Mouse (Mus musculus) embryonic facial prominence, embryonic 12.5 days (tissue): ENCODE data around the gene Kif17. TPM values are rescaled to one million over a fixed set of nuclear protein-coding genes. Genes with fewer than 3 reads are reported as not detected.

ENCODE experiments used
- ATAC-seq: fragments of 200-750 bp; cut with Nextera tagmentation; 2 replicates; pipeline ENCODE4 v1.8.0; 2017; ENCODE audit not compliant: insufficient number of reproducible peaks, insufficient read depth, low FRiP score, low TSS enrichment
- H3K27ac ChIP-seq: fragments of 300-500 bp; sonication (generic); 2 replicates; pipeline ENCODE4 v1.5.1; 2016; ENCODE audit warnings: mild to moderate bottlenecking
- H3K27me3 ChIP-seq: fragments of 300-500 bp; sonication (generic); 2 replicates; pipeline ENCODE4 v1.6.1; 2016; ENCODE audit warnings: mild to moderate bottlenecking, moderate library complexity
- H3K36me3 ChIP-seq: fragments of 300-500 bp; sonication (generic); 2 replicates; pipeline ENCODE4 v1.6.1; 2016; ENCODE audit warnings: mild to moderate bottlenecking
- H3K4me1 ChIP-seq: fragments of 300-500 bp; sonication (generic); 2 replicates; pipeline ENCODE4 v1.6.1; 2016
- H3K4me2 ChIP-seq: fragments of 300-500 bp; sonication (generic); replicated peaks from 2 replicates; pipeline ENCODE4 v1.6.1; 2016; ENCODE audit warnings: mild to moderate bottlenecking, moderate library complexity
- H3K4me3 ChIP-seq: fragments of 300-500 bp; sonication (generic); 2 replicates; pipeline ENCODE4 v1.5.1; 2016; ENCODE audit warnings: mild to moderate bottlenecking
- H3K9ac ChIP-seq: fragments of 300-500 bp; sonication (generic); 2 replicates; pipeline ENCODE4 v1.6.1; 2016; ENCODE audit warnings: mild to moderate bottlenecking, moderate library complexity
- H3K9me3 ChIP-seq: fragments of 300-500 bp; sonication (generic); 2 replicates; pipeline ENCODE4 v1.6.1; 2016; ENCODE audit warnings: mild to moderate bottlenecking, moderate library complexity
- WGBS: fragments of 180-500 bp; shearing (Covaris S2); methylation state at CpG from one replicate; pipeline ENCODE4 v1.1.7; 2016; 5-methylcytosine and 5-hydroxymethylcytosine counted together
- polyA plus RNA-seq: library from polyadenylated mRNA; unstranded; fragments of >200 nt; fragmentation: Nextera tagmentation; extraction: Ambion mirVana; gene quantifications from 2 replicates; pipeline ENCODE4 v1.2.1, GENCODE M21; 2016

Kif17 gene
- polyA plus RNA-seq, 1 experiment from 2014 or later = 1.3 TPM

- no peaks in the 10 kb centered on the region for H3K27me3 ChIP-seq
- H3K36me3 ChIP-seq = peaks cover 16% of the 10 kb centered on the region
- no peaks in the 10 kb centered on the region for H3K9me3 ChIP-seq
- no peak overlapping the region for H3K27ac ChIP-seq
- no peak overlapping the region for H3K4me3 ChIP-seq
- H3K4me2 ChIP-seq = no peak overlapping the region
- ATAC-seq = no peak
- H3K9ac ChIP-seq = no peak overlapping the region
- peaks cover 14% of the 10 kb centered on the region for H3K4me1 ChIP-seq
- WGBS = 89% methylated on average over 3 of the region's 3 CpGs
Measured at GRCm38 (mm10) chr4:138303011-138303410, 52.8 kb downstream of the Kif17 start.

GRCm38 (mm10) chr4:138303742-138304141 is 53.5 kb downstream of the Kif17 start:
- no peak for ATAC-seq
- H3K9ac ChIP-seq = peak overlapping the region; percentile 76
- no peaks in the 10 kb centered on the region for H3K9me3 ChIP-seq
- H3K27ac ChIP-seq = peak overlapping the region; percentile 75
- H3K4me3 ChIP-seq = peak overlapping the region; percentile 96
- no peaks in the 10 kb centered on the region for H3K27me3 ChIP-seq
- peaks cover 14% of the 10 kb centered on the region for H3K4me1 ChIP-seq
- WGBS = 16% methylated on average over 18 of the region's 18 CpGs
- H3K4me2 ChIP-seq = peak overlapping the region; percentile 90
- H3K36me3 ChIP-seq = peaks cover 23% of the 10 kb centered on the region

GRCm38 (mm10) chr4:138304340-138305104 is 54.3 kb downstream of the Kif17 start, which contains the start of gene Ddost:
Gene Ddost (plus strand): TSS chr4:138304730.
- Histone ChIP-seq H3K9me3 (no peaks in the 10 kb centered on the region), H3K36me3 (peaks cover 31% of the 10 kb centered on the region), H3K4me2 (peak within 1 kb of the TSS; percentile 90), H3K27me3 (no peaks in the 10 kb centered on the region), H3K9ac (peak within 1 kb of the TSS; percentile 90), H3K27ac (peak within 1 kb of the TSS; percentile 77), H3K4me3 (peak within 1 kb of the TSS; percentile 96), H3K4me1 (peaks cover 14% of the 10 kb centered on the region)
- under 1% methylated on average over 64 of the region's 64 CpGs for WGBS
- peak; percentile 99 for ATAC-seq

- Histone ChIP-seq H3K9me3 (no peaks in the 10 kb centered on the region), H3K27me3 (no peaks in the 10 kb centered on the region), H3K4me1 (peaks cover 14% of the 10 kb centered on the region), H3K36me3 (peaks cover 55% of the 10 kb centered on the region), H3K4me2 (no peak overlapping the region), H3K9ac (no peak overlapping the region), H3K4me3 (no peak overlapping the region), H3K27ac (no peak overlapping the region)
- no peak for ATAC-seq
- 92% methylated on average over 3 of the region's 3 CpGs for WGBS
Measured at GRCm38 (mm10) chr4:138307025-138307424, 56.8 kb downstream of the Kif17 start.

DNA sequence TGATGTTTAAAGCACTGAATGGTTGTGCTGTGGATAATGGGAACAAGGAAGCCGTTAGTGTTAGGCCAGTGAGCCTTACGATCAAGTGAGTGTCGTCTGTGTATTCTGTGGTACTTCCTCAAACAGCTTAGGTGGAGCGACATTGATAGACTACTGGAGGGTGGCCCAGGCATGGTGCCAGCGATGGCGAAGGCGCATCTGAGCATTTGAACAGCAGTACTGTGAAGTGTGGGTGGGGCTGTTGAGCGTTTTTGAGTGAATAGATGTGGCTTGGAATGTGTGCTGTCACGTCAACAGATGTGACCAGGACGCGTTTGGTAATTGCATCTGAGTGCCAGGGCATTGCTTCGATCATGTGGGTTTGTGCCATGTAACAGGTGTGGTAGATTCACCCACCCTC is 57.5 kb downstream of the Kif17 start:
- ATAC-seq = no peak
- 94% methylated on average over 12 of the region's 12 CpGs for WGBS
- Histone ChIP-seq H3K4me1 (peaks cover 14% of the 10 kb centered on the region), H3K9ac (no peak overlapping the region), H3K4me2 (no peak overlapping the region), H3K4me3 (no peak overlapping the region), H3K9me3 (no peaks in the 10 kb centered on the region), H3K27me3 (no peaks in the 10 kb centered on the region), H3K27ac (no peak overlapping the region), H3K36me3 (peaks cover 62% of the 10 kb centered on the region)

DNA sequence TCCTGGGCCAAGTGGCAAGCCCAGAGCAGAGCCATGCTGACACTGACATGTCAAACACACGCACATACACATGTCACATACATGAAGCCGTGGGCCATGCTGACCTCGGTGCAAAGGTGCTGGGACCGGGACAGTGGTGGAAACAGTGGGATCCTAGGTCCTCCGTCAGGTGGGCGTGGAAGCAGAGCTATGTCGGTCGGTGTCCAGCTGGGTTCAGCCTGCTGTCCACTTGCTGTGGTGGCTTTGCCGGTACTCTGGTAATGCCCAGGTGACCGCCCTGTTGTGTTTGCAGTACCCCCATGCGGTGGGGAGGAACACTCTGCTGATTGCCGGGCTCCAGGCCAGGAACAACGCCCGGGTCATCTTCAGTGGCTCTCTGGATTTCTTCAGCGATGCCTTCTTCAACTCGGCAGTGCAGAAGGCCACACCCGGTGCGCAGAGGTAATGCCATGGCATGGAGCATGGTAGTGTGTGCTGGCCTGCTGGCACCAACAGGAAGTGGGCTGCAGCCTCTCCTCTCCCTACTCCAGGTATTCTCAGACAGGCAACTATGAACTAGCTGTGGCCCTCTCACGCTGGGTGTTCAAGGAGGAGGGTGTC is 60.2 kb downstream of the Kif17 start:
- H3K9me3 ChIP-seq = no peaks in the 10 kb centered on the region
- peaks cover 6% of the 10 kb centered on the region for H3K4me1 ChIP-seq
- no peak overlapping the region for H3K27ac ChIP-seq
- H3K4me3 ChIP-seq = no peak overlapping the region
- H3K9ac ChIP-seq = no peak overlapping the region
- 93% methylated on average over 19 of the region's 19 CpGs for WGBS
- no peak for ATAC-seq
- no peaks in the 10 kb centered on the region for H3K27me3 ChIP-seq
- no peak overlapping the region for H3K4me2 ChIP-seq
- peaks cover 86% of the 10 kb centered on the region for H3K36me3 ChIP-seq

GRCm38 (mm10) chr4:138311595-138311994 is 61.4 kb downstream of the Kif17 start:
- H3K4me2 ChIP-seq = no peak overlapping the region
- peaks cover 95% of the 10 kb centered on the region for H3K36me3 ChIP-seq
- H3K4me1 ChIP-seq = no peaks in the 10 kb centered on the region
- WGBS = 62% methylated on average over 8 of the region's 8 CpGs
- ATAC-seq = no peak
- H3K4me3 ChIP-seq = no peak overlapping the region
- H3K9me3 ChIP-seq = no peaks in the 10 kb centered on the region
- H3K27ac ChIP-seq = no peak overlapping the region
- H3K27me3 ChIP-seq = no peaks in the 10 kb centered on the region
- H3K9ac ChIP-seq = no peak overlapping the region

DNA sequence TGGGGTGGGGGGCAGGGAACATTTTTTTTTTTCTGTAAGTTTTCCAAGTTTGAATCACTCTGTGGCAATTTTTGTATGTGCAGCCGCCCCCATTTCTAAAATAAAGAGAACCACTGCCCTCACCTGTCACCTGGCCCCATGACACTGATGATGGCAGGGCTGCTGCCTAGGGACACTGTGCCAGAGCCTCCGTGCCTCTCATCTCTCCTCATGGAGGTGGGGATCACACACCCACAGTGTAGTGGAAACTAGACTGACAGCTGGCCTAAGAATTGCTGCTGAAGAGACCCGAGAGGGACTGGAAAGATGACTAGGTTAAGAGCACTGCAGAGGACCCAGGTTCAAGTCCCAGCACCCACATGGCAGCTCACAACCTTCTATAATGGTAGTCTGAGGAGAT is 61.9 kb downstream of the Kif17 start:
- H3K4me3 ChIP-seq = no peak overlapping the region
- no peak for ATAC-seq
- H3K27ac ChIP-seq = no peak overlapping the region
- no peak overlapping the region for H3K4me2 ChIP-seq
- H3K9me3 ChIP-seq = no peaks in the 10 kb centered on the region
- no peaks in the 10 kb centered on the region for H3K27me3 ChIP-seq
- no peaks in the 10 kb centered on the region for H3K4me1 ChIP-seq
- H3K9ac ChIP-seq = no peak overlapping the region
- 94% methylated on average over 3 of the region's 3 CpGs for WGBS
- peaks cover 95% of the 10 kb centered on the region for H3K36me3 ChIP-seq

DNA sequence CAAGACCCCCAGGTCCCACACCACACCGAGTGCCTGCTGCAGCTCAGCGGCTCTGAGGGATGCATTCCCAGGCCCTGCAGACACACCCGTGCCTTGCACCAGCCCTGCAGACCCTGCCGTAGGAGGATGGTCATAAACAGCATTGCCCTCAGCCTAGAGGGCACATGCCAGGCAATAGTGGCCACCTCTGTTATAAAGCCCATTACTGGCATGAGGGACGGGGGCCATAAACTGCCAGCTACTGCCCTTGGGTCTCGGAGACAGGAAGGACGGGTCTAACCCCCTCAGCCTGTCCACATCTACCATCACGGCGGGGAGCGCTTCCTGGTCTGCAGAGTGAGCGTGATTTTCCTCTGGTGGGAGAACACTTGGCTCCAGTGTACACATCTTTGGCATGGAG is 62.8 kb downstream of the Kif17 start:
- Histone ChIP-seq H3K9me3 (no peaks in the 10 kb centered on the region), H3K27ac (no peak overlapping the region), H3K4me2 (no peak overlapping the region), H3K36me3 (peaks cover 88% of the 10 kb centered on the region), H3K4me1 (no peaks in the 10 kb centered on the region), H3K4me3 (no peak overlapping the region), H3K27me3 (no peaks in the 10 kb centered on the region), H3K9ac (no peak overlapping the region)
- WGBS = 93% methylated on average over 11 of the region's 11 CpGs
- no peak for ATAC-seq

- no peak for ATAC-seq
Measured at GRCm38 (mm10) chr4:138313795-138314194, 63.6 kb downstream of the Kif17 start.

GRCm38 (mm10) chr4:138315781-138316180 is 65.5 kb downstream of the Kif17 start:
- Histone ChIP-seq H3K4me3 (no peak overlapping the region), H3K36me3 (peaks cover 67% of the 10 kb centered on the region), H3K9ac (no peak overlapping the region), H3K4me2 (no peak overlapping the region), H3K27me3 (no peaks in the 10 kb centered on the region), H3K27ac (no peak overlapping the region), H3K4me1 (no peaks in the 10 kb centered on the region), H3K9me3 (no peaks in the 10 kb centered on the region)
- no peak for ATAC-seq
- WGBS = 70% methylated on average over 9 of the region's 9 CpGs

More at GRCm38 (mm10) chr4:138313795-138314194, 63.6 kb downstream of the Kif17 start:
- 90% methylated on average over 4 of the region's 4 CpGs for WGBS
- no peak overlapping the region for H3K4me2 ChIP-seq
- no peaks in the 10 kb centered on the region for H3K9me3 ChIP-seq
- H3K36me3 ChIP-seq = peaks cover 84% of the 10 kb centered on the region
- no peak overlapping the region for H3K4me3 ChIP-seq
- H3K27me3 ChIP-seq = no peaks in the 10 kb centered on the region
- no peak overlapping the region for H3K9ac ChIP-seq
- H3K27ac ChIP-seq = no peak overlapping the region
- no peaks in the 10 kb centered on the region for H3K4me1 ChIP-seq

DNA sequence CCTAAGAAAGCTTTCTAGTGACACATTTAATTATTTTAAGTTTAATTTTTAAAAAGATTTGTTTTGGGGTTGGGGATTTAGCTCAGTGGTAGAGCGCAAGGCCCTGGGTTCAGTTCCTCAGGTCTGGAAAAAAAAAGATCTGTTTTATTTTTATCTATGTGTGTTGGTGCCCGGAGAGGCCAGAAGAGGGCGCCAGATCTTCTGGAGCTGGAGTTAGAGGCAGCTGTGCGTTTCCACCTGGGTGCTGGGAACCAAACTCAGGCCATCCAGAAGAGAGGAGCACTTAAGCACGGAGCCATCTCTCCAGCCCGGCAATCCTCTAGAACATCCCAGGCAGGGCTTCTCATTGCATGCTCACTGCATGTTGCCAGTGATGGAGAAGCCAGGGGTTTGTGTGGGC is 66.1 kb downstream of the Kif17 start:
- WGBS = 87% methylated on average over 6 of the region's 6 CpGs
- no peaks in the 10 kb centered on the region for H3K27me3 ChIP-seq

More for the DNA sequence above, 66.1 kb downstream of the Kif17 start:
- peaks cover 61% of the 10 kb centered on the region for H3K36me3 ChIP-seq
- no peak overlapping the region for H3K4me2 ChIP-seq
- no peak overlapping the region for H3K27ac ChIP-seq
- H3K4me1 ChIP-seq = no peaks in the 10 kb centered on the region
- no peaks in the 10 kb centered on the region for H3K9me3 ChIP-seq
- no peak overlapping the region for H3K9ac ChIP-seq
- H3K4me3 ChIP-seq = no peak overlapping the region
- ATAC-seq = no peak
